ENCODE assay signal across 9 mouse cellular contexts in genomic region chr11:68853611-68854401, GRCm38 (mm10). TPM values are rescaled to one million over a fixed set of nuclear protein-coding genes. Genes with fewer than 3 reads are reported as not detected.
DNase-seq lines count a peak whose midpoint lies in the region; ATAC-seq and TF ChIP-seq lines count a peak whose summit lies in the region.
"Had no signal": no experiment of that assay in that cellular context is flagged by ENCODE, and none has a peak within 500 bp of the region (broad histone marks: within the 10 kb centered on the region; RNA-seq: fewer than 3 reads in every experiment).

No protein-coding gene starts in this region.

- H3K9ac ChIP-seq in embryonic facial prominence, embryonic 12.5 days, result peak overlapping the region; percentile 82
- peak overlapping the region; percentile 47 for H3K9ac ChIP-seq in heart, postnatal 0 days (replicated peaks; ENCODE audit: low read depth, low read length)

- H3K27me3 ChIP-seq in embryonic facial prominence, embryonic 12.5 days, result no peaks in the 10 kb centered on the region
- H3K27me3 ChIP-seq in heart, postnatal 0 days (ENCODE audit: control insufficient read depth, insufficient read depth, low read length), result no peaks in the 10 kb centered on the region
- no peaks in the 10 kb centered on the region for H3K27me3 ChIP-seq in megakaryocyte, embryonic 14.5 days (replicated peaks)

- WGBS in embryonic facial prominence, embryonic 12.5 days, result 47% methylated on average over 14 of the region's 14 CpGs
- 28% methylated on average over 14 of the region's 14 CpGs for WGBS in heart, postnatal 0 days

- peak; percentile 57 for DNase-seq in A20 (ENCODE audit: low read depth, low spot score)
- DNase-seq in Muller cell, postnatal 12 days (ENCODE audit: inconsistent ontology term), result peak; percentile 78
- peak; percentile 75 for DNase-seq in heart, postnatal 0 days (ENCODE audit: low spot score)
- DNase-seq in kidney, postnatal 25 days, result peak; percentile 58 to 87
- DNase-seq in right cerebral cortex, adult 2 months (ENCODE audit: low spot score in 2 of 2), result no peak
- DNase-seq in right cerebral cortex, postnatal 25 days, result no peak

- H3K4me1 ChIP-seq in embryonic facial prominence, embryonic 12.5 days, result peaks cover 17% of the 10 kb centered on the region
- peaks cover 8% of the 10 kb centered on the region; the same call in 1 of the 2 replicates for H3K4me1 ChIP-seq in heart, postnatal 0 days (ENCODE audit: control insufficient read depth, insufficient read depth)
- peaks cover 72% of the 10 kb centered on the region for H3K4me1 ChIP-seq in megakaryocyte, embryonic 14.5 days

- peak overlapping the region; percentile 97 for H3K27ac ChIP-seq in embryonic facial prominence, embryonic 12.5 days
- H3K27ac ChIP-seq in heart, postnatal 0 days (ENCODE audit: low read depth), result peak overlapping the region; percentile 99

- no peak for TF ChIP-seq CTCF in heart, postnatal 0 days (IDR thresholded peaks at IDR 0.05; ENCODE audit: low read depth)

- H3K9me3 ChIP-seq in embryonic facial prominence, embryonic 12.5 days, result no peaks in the 10 kb centered on the region
- H3K9me3 ChIP-seq in heart, postnatal 0 days (replicated peaks; ENCODE audit: control insufficient read depth, low read length), result no peaks in the 10 kb centered on the region
- no peaks in the 10 kb centered on the region for H3K9me3 ChIP-seq in megakaryocyte, embryonic 14.5 days

- H3K36me3 ChIP-seq in embryonic facial prominence, embryonic 12.5 days, result no peaks in the 10 kb centered on the region
- no peaks in the 10 kb centered on the region for H3K36me3 ChIP-seq in heart, postnatal 0 days (replicated peaks; ENCODE audit: control insufficient read depth, insufficient read depth, low read length)
- peaks cover 3% of the 10 kb centered on the region for H3K36me3 ChIP-seq in megakaryocyte, embryonic 14.5 days (replicated peaks; ENCODE audit: low read length)

- peak; percentile 80 for TF ChIP-seq EP300 in heart, postnatal 0 days (IDR thresholded peaks at IDR 0.05; ENCODE audit: low read depth)

- ATAC-seq in embryonic facial prominence, embryonic 12.5 days (ENCODE audit: insufficient number of reproducible peaks, insufficient read depth, low FRiP score, low TSS enrichment), result no peak
- ATAC-seq in heart, postnatal 0 days (ENCODE audit: insufficient read depth, low read depth), result peak; percentile 3; the same call in 1 of the 2 replicates

- H3K4me3 ChIP-seq in embryonic facial prominence, embryonic 12.5 days, result peak overlapping the region; percentile 70
- peak overlapping the region; percentile 87 for H3K4me3 ChIP-seq in heart, postnatal 0 days (ENCODE audit: low read depth, low read length)
- H3K4me3 ChIP-seq in megakaryocyte, embryonic 14.5 days (replicated peaks), result peak overlapping the region; percentile 98

- peak overlapping the region; percentile 62 for H3K4me2 ChIP-seq in embryonic facial prominence, embryonic 12.5 days (replicated peaks)
- peak overlapping the region; percentile 57 for H3K4me2 ChIP-seq in heart, postnatal 0 days (ENCODE audit: low read depth, low read length)

RNA-seq across cellular contexts. Expression of gene Ndel1, which starts 17.9 kb away (rescaled TPM):
- polyA plus RNA-seq in embryonic facial prominence, embryonic 12.5 days (2016; fragmentation: Nextera tagmentation; extraction: Ambion mirVana), result 78.6 and 82.0 TPM in 2 replicates
- 70.9 and 130 TPM in 2 replicates for total RNA-seq in heart, postnatal 0 days (2014; rRNA removed; ENCODE audit: low replicate concordance)
- polyA plus RNA-seq in heart, postnatal 0 days (2015; fragmentation: Nextera tagmentation; extraction: Ambion mirVana), result 60.7 and 62.3 TPM in 2 replicates
- 38.9 and 102 TPM in 2 replicates for polyA plus RNA-seq in megakaryocyte, embryonic 14.5 days (2012; ENCODE audit: insufficient read depth, low replicate concordance)

RNA-seq across cellular contexts. Expression of gene Rnf222, which starts 34.5 kb away (rescaled TPM):
- 0.08 and 0.19 TPM in 2 replicates for polyA plus RNA-seq in embryonic facial prominence, embryonic 12.5 days (2016; fragmentation: Nextera tagmentation; extraction: Ambion mirVana)
- total RNA-seq in heart, postnatal 0 days (2014; rRNA removed; ENCODE audit: low replicate concordance), result not detected in 2 replicates
- polyA plus RNA-seq in heart, postnatal 0 days (2015; fragmentation: Nextera tagmentation; extraction: Ambion mirVana), result 0.14 and 0.15 TPM in 2 replicates
- not detected in 2 replicates for polyA plus RNA-seq in megakaryocyte, embryonic 14.5 days (2012; ENCODE audit: insufficient read depth, low replicate concordance)
- total RNA-seq: left cerebral cortex, postnatal 10 days had no signal

RNA-seq across cellular contexts. Expression of gene Rpl26, which starts 47.6 kb away (rescaled TPM):
- polyA plus RNA-seq in embryonic facial prominence, embryonic 12.5 days (2016; fragmentation: Nextera tagmentation; extraction: Ambion mirVana), result 915 and 939 TPM in 2 replicates
- 1,343 and 1,533 TPM in 2 replicates for total RNA-seq in heart, postnatal 0 days (2014; rRNA removed; ENCODE audit: low replicate concordance)
- polyA plus RNA-seq in heart, postnatal 0 days (2015; fragmentation: Nextera tagmentation; extraction: Ambion mirVana), result 529 and 545 TPM in 2 replicates
- polyA plus RNA-seq in megakaryocyte, embryonic 14.5 days (2012; ENCODE audit: insufficient read depth, low replicate concordance), result 56.9 and 116 TPM in 2 replicates

Comparison
In these comparisons a context has a peak if more than half of its experiments do, and no peak if none do; other contexts are left out.
1. DNase-seq: peak in A20 (single experiment), Muller cell, postnatal 12 days (single experiment), heart, postnatal 0 days (single experiment) and kidney, postnatal 25 days (2 of 2); none in right cerebral cortex, adult 2 months (0 of 2) and right cerebral cortex, postnatal 25 days (single experiment).
2. Peak in every context shown above with its lines, with median percentiles within 50 percentile points of each other: H3K4me3 ChIP-seq.